Mouse (Mus musculus) spleen, postnatal 36 days (tissue): Measurements from ENCODE around the gene Nfe2.
"Not testable (repeated sequence)": the region's sequence is repeated elsewhere in the genome, so short reads cannot be mapped to it uniquely, and the experiment has no call there.

Experiments used
- DNase-seq, 2 experiments: peaks; one replicate each; pipeline ENCODE4 v3.0.0; 2022; ENCODE audit warnings: low spot score in 2 of 2, mixed read lengths in 1 of 2

Gene Nfe2

DNA sequence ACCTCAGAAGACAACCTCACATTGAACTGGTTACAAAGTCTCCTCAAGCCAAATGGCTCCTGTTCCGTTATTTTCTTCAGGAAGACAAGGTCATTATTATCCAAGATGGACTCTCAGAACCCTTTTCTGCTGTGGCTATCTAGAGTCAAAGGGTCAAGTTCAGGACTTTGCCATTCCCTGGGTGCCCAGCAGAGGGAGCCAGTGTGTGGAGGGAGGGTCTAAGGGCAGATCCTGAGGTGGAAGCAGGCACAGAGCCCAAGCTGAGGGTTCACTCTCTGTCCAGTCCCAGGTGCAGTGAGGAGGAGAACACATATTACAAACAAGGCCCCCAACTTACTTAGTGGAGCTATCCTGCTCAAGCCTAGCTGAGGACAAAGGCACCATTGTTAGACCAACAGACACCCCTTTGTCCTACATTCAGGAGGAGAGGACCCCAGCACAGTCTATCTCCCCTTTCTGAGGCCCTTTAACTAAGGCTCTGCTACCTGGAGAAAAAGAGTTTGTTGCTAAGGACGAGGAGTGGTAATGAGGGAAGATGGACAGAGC is 7.9 kb downstream of the Nfe2 start:
- DNase-seq, result peak; percentile 66 to 75

DNA sequence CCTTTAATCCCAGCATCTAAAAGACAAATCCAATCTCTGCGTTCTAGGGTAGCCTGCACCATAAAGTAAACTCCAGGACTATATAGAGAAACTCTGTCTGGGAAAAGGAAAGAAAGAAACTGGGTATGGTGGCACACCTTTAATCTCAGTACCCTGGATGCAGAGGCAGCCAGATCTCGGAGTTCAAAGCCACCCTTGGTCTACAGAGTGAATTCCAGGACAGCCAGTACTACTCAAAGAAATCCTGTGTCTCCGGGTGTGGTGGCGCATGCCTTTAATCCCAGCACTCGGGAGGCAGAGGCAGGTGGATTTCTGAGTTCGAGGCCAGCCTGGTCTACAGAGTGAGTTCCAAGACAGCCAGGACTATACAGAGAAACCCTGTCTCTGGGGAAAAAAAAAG is 8.7 kb downstream of the Nfe2 start:
- DNase-seq, result not testable (repeated sequence)

DNA sequence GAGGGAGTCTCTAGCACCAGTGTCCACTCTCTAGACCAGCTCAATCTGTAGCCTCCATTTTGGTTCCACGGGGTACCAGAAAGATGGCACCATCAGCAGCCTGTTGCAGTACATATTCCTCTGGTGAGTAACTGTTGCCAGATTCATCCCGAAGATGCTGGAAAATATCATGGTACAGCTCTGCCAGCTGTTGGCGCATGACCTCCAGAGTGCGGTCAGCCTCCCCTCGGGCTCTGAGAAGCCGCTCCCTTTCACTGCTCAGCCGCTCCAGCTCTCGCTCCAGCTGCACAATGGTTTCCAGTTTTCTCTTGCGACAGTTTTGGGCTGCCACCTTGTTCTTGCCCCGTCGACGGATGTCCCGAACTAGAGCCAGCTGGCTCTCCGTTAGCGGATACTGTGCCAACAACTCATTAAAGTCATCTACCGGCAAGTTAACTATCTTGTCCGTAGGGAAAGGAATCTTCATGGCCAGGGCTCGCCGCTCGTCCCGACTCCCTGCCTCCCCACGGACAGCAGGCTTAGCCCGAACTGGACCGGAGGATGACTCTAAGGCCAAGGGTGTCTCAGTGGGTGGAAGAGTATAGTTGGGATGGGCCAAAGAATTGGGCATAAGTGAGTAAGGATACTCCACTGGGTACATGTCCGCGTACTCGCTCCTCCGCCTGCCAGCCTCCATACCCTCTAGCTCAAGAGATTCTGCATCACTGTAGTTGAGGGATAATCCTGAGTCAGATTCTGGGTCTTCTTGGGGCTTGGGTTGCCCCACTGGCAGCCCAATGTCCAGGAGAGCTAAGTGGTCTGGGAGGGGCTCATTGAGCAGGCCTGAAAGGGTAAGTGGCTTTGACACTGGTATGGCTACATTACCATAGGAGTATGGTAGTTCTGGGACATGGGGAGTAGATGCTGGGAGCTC is 9.5 kb downstream of the Nfe2 start:
- no peak for DNase-seq

DNA sequence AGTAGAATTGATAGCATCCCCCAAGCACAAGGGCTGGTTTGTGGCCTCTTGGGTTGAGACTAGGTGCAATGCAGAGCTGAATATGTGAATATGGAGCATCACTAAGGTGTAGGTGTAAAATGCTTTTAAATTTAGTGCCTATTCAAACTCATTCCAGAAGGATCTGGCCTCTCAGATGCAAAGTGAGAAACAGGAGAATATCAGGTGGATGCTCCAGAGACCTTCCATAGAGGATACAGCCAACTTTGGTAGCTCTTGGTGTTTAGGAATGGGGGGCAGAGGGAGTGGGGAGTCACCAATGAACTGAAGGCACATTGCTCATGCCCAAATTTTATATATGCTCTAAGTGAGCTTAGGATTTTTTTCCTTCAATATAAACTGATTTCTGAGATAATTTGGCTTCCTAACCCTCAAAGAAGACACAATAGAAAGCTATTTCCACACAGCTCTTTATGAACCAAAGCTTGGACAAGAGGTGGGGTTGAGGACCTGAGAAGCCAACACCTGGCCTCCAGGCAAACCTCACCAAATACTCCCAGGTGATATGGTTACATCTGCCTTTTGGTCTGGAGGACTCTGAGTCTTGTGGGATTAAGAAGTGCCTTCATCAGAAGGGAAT is 10.3 kb downstream of the Nfe2 start:
- DNase-seq, result no peak

DNA sequence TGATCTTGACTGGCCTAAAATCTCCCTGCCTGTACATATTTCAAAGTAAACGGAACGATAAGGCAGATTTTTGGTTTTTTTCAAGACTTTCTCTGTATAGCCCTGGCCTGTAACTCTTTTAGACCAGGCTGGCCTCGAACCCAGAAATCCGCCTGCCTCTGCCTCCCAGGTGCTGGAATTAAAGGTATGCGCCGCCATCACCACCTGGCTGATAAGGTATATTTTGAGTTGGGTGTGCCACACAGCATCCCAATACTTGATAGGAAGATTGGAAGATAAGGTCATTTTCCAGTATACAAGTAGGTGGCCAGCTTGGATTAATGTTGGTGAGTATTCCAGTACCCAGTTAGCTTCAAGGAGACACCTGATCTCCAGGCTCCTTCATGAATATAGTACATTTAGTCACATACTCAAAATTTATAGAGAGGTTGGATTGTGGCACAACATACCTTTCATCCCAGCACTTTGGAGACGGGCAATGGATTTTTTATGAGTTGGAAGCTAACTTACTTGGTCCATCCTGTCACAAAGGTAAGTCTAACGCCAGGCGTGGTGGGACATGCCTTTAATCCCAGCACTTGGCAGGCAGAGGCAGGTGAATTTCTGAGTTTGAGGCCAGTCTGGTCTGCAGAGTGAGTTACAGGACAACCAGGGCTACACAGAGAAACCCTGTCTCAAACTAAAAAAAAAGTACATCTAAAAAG is 11.0 kb downstream of the Nfe2 start:
- no peak for DNase-seq

DNA sequence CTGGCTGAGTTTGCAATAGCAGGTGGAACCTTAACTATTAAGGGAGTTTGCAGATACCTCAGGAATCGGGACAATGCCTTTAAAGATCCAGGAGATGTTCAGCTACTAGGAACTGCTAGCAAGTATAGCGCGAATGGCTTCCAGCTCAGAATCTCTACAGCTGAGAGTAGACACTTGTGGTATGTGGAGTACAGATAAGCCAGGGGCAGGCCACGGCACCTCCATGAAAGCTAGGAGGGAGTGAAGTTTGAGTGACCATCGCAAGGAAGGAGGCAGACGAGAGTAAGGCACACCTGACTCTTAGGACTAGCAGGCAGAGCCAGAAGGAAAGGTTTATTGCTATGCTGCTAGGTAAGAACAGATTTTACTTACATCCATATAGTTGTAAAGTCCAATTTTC is 12.6 kb downstream of the Nfe2 start:
- DNase-seq, result no peak

DNA sequence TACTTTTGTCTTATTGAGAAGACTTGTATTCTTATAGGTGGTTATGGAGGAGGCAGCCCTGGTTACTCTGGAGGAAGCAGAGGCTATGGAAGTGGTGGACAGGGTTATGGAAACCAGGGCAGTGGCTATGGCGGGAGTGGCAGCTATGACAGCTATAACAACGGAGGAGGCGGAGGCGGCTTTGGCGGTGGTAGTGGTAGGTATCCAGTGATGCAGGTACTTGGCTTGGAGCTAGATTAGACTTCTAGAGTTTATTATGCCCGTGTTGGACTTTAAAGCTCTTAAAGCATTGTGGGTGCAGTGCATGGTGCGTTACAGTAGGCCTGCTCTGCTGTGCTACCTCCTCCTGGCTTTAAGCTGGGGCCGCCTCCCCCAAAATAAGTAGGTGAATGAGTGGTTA is 15.3 kb downstream of the Nfe2 start:
- no peak for DNase-seq

DNA sequence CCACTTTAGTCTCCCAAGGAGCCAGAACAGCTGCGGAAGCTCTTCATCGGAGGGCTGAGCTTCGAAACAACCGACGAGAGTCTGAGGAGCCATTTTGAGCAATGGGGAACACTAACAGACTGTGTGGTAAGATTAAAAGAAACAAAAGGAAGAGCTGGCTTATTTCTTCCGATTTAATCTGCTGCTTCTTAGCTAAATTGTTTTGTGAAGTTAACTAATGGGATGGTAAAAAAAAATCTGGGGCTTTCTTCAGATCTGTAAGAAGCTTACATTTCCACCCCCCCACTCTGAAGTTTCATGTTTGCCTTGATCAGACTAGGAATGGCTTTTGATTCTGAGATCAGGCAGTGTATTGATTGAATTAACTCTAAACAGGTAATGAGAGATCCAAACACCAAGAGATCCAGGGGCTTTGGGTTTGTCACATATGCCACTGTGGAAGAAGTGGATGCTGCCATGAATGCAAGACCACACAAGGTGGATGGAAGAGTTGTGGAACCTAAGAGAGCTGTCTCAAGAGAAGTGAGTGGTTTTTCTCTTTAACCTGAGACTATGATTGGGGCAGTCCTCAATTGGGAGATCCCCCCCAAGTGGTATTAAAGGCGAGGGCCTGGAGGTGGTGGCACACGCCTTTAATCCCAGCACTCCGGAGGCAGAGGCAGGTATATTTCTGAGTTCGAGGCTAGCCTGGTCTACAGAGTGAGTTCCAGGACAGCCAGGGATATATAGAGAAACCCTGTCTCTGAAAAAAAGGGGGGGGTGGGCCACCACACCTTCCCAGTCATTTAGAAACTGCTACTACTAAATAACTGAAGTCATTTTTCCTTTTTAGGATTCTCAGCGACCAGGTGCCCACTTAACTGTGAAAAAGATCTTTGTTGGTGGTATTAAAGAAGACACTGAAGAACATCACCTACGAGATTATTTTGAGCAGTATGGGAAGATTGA is 16.9 kb downstream of the Nfe2 start:
- not testable (repeated sequence) for DNase-seq

DNA sequence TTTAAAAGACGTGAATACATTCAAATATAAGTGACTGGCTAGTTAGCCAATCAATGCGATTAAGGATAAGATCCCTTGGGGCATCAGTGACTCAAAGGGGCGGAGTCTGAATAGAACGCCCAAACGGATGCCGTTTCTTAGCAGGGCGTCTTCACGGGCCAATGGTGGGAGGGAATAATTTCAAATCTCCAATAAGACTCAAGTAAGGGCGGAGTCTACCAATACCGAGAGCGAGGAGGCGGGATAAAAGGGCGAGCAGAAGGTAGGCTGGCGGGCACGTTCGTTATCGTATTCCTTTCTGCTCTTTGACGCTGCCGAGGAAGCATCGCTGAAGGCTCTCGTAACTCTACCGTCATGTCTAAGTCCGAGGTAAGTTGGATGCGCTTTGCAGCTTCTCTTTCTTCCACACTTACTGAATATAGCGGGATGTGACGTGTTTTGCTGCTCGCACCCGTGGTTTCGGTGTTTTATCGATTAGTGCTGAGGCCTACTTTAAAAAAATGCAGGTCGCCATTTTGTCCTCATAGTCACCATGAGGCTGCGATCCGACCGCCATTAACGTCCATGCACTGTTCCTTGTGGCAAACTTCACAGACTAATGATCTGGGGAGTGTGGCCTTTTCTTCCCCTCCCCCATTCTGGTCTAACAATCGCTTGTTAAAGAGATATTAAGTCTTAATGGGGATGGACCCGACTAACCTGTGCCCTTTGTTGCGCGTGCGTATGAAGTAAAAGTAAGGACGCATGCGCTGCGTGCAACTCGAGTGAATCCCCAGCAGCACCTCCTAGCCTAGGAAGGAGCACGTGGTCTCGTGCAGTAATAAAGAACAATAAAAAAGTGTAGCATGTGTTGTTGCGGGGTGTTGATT is 17.8 kb downstream of the Nfe2 start, which contains the start of gene Hnrnpa1:
Hnrnpa1 (plus strand) TSS at position 273 of the 869 bp plus-strand sequence.
- DNase-seq, result peak; percentile 96 to 98

DNA sequence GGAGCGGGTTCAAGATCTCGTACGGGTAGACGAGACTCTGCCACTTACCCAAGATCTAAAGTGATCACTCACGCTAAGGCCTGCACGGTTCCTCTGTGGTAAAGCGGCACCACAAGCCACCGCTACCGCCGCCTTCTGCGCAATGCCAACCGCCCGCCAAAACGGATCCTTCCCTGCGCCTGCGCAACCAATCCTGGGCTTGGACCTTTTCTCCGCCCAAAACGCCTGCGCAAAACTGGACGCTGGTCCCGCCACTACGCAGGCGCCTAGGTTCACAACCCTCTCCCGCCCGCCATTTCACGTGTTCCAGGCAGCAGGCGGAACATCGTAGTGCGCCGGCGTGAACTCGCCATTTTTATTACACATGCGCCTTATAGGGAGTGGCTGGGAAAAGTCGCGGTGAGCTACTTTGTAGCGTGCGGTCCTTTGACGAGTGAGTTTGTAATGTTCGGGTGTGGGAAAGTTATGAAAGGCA is 18.5 kb downstream of the Nfe2 start, which contains the start of gene Cbx5:
Cbx5 (minus strand) TSS at position 132 of the 475 bp plus-strand sequence.
- peak; percentile 98 for DNase-seq

DNA sequence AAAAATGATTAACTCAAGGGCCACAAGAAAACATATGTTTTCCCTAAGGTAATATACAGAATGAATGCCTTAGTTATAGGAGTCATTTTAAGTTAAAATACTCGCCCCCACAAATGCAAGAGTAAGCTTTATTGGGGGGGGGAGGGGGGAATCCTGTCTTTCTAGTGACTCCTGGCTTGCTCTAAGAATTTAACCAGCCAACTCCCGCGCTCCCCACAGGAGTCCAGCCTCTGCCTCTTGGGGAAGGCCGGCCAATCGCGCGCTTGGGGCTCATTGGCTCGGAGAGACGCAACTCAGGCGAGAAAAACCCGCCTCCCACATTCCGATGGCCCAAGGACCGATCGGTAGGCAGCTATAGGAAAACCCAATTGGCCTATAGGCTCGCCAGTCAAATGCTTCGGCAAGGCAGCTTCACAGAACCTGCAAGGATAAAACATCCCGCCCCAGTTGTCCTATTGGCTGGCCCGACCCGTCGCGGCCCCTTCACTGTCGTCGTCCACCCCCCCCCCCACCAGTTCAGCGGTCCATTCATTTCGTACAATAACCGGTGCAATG is 19.0 kb downstream of the Nfe2 start:
- DNase-seq, result peak; percentile 94 to 95

DNA sequence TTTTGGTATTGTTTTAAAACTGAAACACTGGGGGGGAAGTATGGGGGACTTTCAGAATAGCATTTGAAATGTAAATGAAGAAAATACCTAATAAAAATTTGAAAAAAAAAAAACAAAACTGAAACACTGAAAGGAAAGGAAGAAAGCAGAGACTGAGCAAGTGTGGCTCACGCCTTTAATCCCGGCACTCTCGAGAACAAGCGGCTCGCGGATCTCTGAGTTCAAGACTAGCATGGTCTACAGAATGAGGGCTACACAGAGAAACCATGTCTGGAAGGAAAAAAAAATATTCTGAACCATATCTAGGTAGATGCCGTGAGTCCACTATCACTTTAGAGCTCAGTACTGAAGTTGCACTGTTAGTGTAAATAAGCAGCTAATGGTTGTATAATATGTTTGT is 20.9 kb downstream of the Nfe2 start:
- no peak for DNase-seq

DNA sequence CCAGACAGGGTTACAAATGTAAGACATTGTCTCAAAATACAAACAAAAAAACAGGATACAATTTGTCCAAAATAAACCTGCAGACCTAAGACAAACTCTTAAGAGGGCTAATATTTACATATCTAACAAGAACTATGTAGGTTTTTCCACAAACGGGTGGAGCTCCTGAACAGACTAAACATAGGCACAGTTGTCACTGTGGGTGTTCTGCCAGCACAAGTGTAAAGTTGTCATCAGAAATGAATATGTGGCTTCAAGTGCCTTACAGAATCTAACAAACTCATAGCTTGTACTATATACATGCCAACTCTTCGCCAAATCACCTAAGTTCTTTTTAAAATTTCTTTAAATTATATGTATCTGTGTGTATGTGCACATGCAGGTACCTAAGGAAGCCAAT is 25.1 kb downstream of the Nfe2 start:
- no peak for DNase-seq

DNA sequence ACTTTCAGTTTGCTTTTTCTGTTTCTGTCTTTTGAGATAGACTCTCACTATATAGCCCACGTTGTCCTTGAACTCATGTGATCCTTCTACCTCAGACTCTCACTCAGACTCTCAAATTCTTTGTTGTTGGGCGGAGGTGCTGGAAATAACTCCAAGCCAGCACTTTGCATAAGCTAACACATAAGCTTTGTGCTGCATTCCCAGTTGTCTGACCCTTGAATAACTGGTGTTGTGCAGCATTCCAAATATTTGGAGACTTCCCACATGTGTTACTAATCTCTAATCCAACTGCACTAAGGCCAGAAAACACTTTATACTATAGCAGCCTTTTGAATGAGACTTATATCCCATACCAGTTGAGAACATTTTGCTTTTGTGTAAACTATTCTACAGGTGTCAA is 29.3 kb downstream of the Nfe2 start:
- DNase-seq, result no peak

DNA sequence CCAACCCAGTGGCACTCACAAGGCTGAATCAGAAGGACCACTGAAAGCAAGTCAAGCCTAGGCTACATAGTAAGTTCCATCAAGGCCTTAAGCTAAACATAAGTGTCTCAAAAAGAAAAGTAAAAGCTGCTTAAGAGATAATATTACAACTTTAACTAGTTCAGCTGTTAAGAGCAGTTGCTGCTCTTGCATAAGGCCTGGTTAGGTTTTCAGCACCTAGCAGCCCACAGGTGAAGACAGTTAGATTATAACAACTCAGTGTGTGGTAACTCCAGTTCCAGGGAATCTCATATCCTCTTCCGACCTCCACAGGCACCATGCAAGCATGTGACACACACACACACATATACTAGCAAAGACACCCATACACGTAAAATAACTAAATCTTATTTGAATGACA is 30.6 kb downstream of the Nfe2 start:
- no peak for DNase-seq

DNA sequence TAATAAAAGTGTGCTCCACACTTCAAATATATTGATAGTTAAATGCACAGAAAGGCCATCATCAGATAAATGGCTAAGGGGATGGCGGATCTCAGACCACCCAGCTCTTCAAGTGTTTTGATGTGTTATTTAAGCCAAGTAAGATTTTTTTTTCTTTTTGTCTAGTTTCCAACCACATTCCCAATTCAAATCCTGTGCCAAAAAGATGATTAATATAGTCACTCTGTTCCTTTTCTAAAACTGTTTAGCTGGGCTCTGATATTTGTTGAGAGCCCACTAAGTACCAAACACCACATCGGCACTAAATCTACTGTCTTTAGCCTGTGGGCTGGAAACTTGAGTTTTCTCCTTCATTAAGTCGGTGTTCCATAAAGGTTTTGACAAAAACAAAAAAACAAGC is 31.2 kb downstream of the Nfe2 start:
- no peak for DNase-seq

DNA sequence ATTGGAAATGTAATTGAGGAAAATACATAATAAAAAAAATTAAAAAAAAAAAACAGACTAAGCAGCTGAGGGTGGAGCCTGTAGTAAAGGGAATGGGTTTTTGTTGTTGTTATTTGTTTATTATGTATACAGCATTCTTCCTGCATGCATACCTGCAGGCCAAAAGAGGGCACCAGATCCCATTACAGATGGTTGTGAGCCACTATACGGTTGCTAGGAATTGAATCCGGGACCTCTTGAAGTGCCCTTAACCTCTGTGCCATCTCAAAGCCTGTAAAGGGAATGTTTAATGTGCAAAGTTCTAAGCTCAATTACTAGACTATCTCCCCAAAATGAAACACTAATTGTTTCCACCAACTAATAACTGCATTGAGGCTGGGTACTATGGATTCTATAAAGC is 34.0 kb downstream of the Nfe2 start:
- no peak for DNase-seq

DNA sequence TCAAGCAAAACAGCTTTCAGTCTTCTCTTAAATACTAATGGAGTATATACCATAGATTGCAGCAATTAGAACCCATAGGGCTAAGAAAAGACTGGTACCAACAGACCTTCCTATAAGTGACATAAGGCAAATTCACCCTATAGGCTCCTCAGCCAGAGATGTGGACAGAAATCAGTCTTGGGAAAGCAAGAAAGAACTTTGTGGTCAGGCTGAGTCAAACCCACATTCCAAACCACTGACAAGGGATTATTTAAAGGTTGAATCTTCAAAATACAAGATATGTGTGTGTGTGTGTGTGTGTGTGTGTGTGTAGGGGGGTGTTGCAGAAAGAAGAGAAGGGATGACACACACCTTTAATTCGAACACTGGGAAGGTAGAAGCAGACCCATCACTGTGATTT is 36.8 kb downstream of the Nfe2 start:
- no peak for DNase-seq

DNA sequence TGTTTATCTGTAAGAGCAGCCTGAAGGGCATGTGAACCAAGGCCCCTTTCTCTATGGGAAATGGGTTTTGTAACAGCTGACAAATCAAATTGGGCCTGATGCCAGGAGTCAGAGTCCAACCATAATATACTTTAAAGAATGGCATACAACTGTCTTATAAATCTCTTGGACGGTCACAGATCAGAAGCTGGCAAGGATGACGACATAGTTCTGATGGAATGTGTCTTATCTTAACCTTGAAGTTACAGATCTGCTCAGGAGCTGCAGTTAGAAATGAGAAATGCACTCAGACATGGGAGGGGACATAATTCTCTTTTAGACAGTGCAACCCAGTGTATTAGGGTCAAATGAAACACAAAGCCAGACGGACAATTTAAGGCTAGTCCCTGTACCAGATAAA is 37.4 kb downstream of the Nfe2 start:
- no peak for DNase-seq

DNA sequence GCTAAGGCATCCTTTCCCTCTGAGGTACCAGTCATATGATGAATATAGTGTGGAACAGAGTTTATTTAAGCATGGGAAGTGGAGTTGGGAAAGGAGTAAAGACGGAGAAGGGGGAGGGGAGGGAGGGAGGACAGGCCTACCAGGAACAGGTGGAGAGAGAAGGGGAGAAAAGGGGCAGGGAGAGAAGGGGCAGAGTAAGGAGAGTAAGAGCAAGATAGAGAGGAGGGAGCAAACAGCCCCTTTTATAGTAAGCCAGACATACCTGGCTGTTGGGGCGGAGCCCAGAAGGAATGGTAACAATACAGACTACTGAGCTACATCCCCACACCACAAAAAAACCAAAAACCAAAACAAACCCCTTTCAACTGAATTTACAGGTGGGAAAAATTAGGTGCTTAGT is 42.2 kb downstream of the Nfe2 start:
- DNase-seq, result no peak
